Mouse (Mus musculus): Measurements from ENCODE around the gene Oscar. TPM values are rescaled to one million over a fixed set of nuclear protein-coding genes. Genes with fewer than 3 reads are reported as not detected.
"Not testable (repeated sequence)": the region's sequence is repeated elsewhere in the genome, so short reads cannot be mapped to it uniquely, and the experiment has no call there.

Gene Oscar
- polyA plus RNA-seq, 1 experiment from 2014 or later = 0.23 TPM

GRCm38 (mm10) chr7:3607391-3607790, 8.6 kb downstream of the Oscar start:
- H3K4me2 ChIP-seq (replicated peaks) = no peak overlapping the region
- WGBS = 80% methylated on average over 6 of the region's 6 CpGs
- no peaks in the 10 kb centered on the region for H3K27me3 ChIP-seq
- no peaks in the 10 kb centered on the region for H3K9me3 ChIP-seq
- no peak overlapping the region for H3K9ac ChIP-seq
- no peaks in the 10 kb centered on the region for H3K36me3 ChIP-seq
- H3K4me3 ChIP-seq = no peak overlapping the region
- H3K27ac ChIP-seq = no peak overlapping the region
- ATAC-seq (ENCODE audit: insufficient number of reproducible peaks, insufficient read depth, low FRiP score, low TSS enrichment) = no peak
- H3K4me1 ChIP-seq = no peaks in the 10 kb centered on the region

DNA sequence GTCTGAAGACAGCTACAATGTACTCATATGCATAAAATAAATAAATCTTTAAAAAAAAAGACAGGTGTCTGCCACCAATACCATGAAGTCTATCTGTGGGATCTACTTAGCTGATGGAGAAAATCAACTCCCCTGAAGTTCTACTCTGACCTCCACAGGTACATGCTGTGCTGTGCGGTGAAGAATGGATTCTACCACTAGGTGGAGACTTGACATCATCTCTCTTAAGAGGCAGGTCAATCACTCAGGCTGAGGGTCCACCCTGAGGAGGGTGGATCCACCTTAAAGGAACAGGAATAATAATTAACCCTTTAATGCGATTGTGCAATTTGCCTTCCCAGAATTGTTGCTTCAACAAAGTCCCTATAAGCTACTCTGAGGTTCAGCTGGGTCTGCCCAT, 9.2 kb downstream of the Oscar start:
- no peaks in the 10 kb centered on the region for H3K36me3 ChIP-seq
- ATAC-seq (ENCODE audit: insufficient number of reproducible peaks, insufficient read depth, low FRiP score, low TSS enrichment) = no peak
- no peak overlapping the region for H3K9ac ChIP-seq
- no peak overlapping the region for H3K4me2 ChIP-seq (replicated peaks)
- no peaks in the 10 kb centered on the region for H3K27me3 ChIP-seq
- WGBS = 33% methylated on average over 2 of the region's 2 CpGs
- H3K4me1 ChIP-seq = no peaks in the 10 kb centered on the region
- no peak overlapping the region for H3K27ac ChIP-seq
- no peak overlapping the region for H3K4me3 ChIP-seq
- H3K9me3 ChIP-seq = no peaks in the 10 kb centered on the region

DNA sequence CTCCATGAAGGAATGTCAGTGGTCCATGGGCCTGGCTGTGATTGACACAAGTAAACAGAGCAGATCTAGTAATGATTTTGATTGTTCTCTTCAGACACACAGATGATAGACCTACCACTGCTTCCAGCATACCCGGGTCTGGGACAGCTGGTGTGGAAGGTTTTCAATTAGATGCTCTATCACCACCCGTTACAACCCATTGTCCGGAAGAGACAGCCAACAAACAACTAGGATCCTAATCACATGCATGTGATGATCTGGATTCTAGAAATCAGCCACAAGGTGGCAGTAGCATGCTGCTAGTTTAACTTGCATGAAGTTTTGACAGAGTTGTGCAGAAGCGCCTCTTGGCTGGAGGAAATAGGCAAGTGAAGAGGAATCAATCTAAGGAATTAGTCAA, 14.8 kb downstream of the Oscar start:
- Histone ChIP-seq H3K4me2 (replicated peaks) (no peak overlapping the region), H3K4me1 (no peaks in the 10 kb centered on the region), H3K9me3 (no peaks in the 10 kb centered on the region), H3K4me3 (no peak overlapping the region), H3K27ac (no peak overlapping the region), H3K9ac (no peak overlapping the region), H3K36me3 (no peaks in the 10 kb centered on the region), H3K27me3 (no peaks in the 10 kb centered on the region)
- WGBS = 15% methylated on average over 4 of the region's 4 CpGs
- no peak for ATAC-seq (ENCODE audit: insufficient number of reproducible peaks, insufficient read depth, low FRiP score, low TSS enrichment)

DNA sequence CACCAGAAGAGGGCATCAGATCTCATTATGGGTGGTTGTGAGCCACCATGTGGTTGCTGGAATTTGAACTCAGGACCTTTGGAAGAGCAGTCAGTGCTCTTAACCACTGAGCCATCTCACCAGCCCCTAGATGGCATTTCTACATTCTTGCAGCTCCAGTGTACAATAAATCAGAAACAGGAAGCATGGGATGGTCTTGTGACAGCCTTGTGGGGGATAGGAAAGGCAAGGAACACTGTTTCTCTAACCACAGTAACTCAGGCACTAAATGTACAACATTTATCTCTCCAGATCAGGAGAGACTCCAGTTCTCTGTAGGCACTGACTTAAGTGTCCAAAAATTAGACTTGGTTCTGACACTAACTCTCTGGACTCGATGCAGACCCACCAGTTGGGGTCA, 18.2 kb downstream of the Oscar start:
- H3K4me3 ChIP-seq; H3K4me2 ChIP-seq (replicated peaks); H3K27ac ChIP-seq; H3K36me3 ChIP-seq; ATAC-seq (ENCODE audit: insufficient number of reproducible peaks, insufficient read depth, low FRiP score, low TSS enrichment); H3K9me3 ChIP-seq; H3K27me3 ChIP-seq; H3K4me1 ChIP-seq; H3K9ac ChIP-seq: not testable (repeated sequence)
- WGBS = 70% methylated on average over 1 of the region's 1 CpGs

- no peaks in the 10 kb centered on the region for H3K9me3 ChIP-seq
- no peaks in the 10 kb centered on the region for H3K36me3 ChIP-seq
- no peaks in the 10 kb centered on the region for H3K4me1 ChIP-seq
- no peak overlapping the region for H3K9ac ChIP-seq
- no peak overlapping the region for H3K4me3 ChIP-seq
- no peak for ATAC-seq (ENCODE audit: insufficient number of reproducible peaks, insufficient read depth, low FRiP score, low TSS enrichment)
- H3K27ac ChIP-seq = no peak overlapping the region
- H3K4me2 ChIP-seq (replicated peaks) = no peak overlapping the region
- no peaks in the 10 kb centered on the region for H3K27me3 ChIP-seq
- WGBS = 12% methylated on average over 9 of the region's 9 CpGs
Observed at GRCm38 (mm10) chr7:3595146-3595545, 20.8 kb downstream of the Oscar start.

DNA sequence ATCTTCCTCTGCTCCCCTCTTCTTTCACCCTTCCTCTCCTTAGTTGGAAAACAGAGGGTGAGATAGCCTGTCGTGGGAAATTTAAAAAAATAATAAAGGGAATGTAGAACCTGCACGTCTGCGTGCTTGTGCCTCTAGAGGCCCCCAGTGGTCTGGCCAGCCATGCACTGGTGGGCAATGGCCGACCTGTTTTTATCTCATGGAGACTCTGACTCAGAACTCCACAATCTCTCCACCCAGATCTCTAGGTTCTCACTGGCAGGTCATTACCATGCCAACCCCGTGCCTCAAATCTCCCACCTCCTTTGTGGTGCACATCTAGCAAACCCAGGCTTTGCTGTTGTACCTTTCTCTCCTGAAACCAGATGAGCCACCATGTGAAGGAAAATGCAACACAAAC, 21.3 kb downstream of the Oscar start:
- ATAC-seq (ENCODE audit: insufficient number of reproducible peaks, insufficient read depth, low FRiP score, low TSS enrichment) = no peak
- Histone ChIP-seq H3K27me3 (no peaks in the 10 kb centered on the region), H3K27ac (no peak overlapping the region), H3K4me2 (replicated peaks) (no peak overlapping the region), H3K4me3 (no peak overlapping the region), H3K9ac (no peak overlapping the region), H3K4me1 (no peaks in the 10 kb centered on the region), H3K9me3 (no peaks in the 10 kb centered on the region), H3K36me3 (no peaks in the 10 kb centered on the region)
- 18% methylated on average over 5 of the region's 5 CpGs for WGBS

DNA sequence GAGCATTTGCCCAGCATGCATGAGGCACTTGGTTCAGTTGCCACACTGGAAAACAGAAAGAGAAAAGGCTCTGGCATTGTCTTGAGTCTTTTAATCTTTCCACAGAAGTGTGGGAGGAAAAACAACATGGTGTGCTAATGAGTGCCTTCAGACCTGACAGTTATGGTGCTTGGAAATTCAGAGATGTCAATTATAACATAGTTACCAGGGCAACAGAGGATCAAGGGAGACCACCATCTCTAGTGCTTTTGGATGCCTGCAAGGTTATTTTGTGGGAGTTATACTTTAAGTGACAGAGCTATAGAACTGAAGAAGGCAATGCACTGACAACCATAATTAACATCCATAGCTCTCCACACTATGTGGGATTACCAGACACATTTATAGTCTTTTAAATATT, 22.1 kb downstream of the Oscar start:
- Histone ChIP-seq H3K4me1 (no peaks in the 10 kb centered on the region), H3K27me3 (no peaks in the 10 kb centered on the region), H3K9me3 (no peaks in the 10 kb centered on the region), H3K9ac (no peak overlapping the region), H3K4me3 (no peak overlapping the region), H3K27ac (no peak overlapping the region), H3K4me2 (replicated peaks) (no peak overlapping the region), H3K36me3 (no peaks in the 10 kb centered on the region)
- no peak for ATAC-seq (ENCODE audit: insufficient number of reproducible peaks, insufficient read depth, low FRiP score, low TSS enrichment)

DNA sequence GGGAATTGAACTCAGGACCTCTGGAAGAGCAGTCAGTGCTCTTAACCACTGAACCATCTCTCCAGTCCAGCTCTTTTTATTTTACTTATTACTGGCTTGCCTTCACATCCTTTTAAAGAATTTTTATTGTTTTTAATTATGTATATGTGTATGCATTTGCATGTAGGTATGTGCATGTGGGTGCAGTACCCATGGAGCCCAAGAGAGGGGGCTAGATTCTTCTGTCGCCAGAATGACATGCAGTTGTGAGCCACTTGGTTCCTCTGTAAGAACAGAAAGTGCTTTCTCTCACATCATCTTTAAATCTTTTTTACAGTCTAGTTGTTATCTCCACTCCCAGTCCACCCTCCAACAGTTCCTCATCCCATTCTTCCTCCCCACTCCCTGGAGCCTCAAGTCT, 24.4 kb downstream of the Oscar start:
- Histone ChIP-seq H3K27me3 (no peaks in the 10 kb centered on the region), H3K27ac (no peak overlapping the region), H3K9me3 (no peaks in the 10 kb centered on the region), H3K4me3 (no peak overlapping the region), H3K36me3 (no peaks in the 10 kb centered on the region), H3K4me2 (replicated peaks) (no peak overlapping the region), H3K9ac (no peak overlapping the region), H3K4me1 (no peaks in the 10 kb centered on the region)
- no peak for ATAC-seq (ENCODE audit: insufficient number of reproducible peaks, insufficient read depth, low FRiP score, low TSS enrichment)
- WGBS = 60% methylated on average over 1 of the region's 1 CpGs

DNA sequence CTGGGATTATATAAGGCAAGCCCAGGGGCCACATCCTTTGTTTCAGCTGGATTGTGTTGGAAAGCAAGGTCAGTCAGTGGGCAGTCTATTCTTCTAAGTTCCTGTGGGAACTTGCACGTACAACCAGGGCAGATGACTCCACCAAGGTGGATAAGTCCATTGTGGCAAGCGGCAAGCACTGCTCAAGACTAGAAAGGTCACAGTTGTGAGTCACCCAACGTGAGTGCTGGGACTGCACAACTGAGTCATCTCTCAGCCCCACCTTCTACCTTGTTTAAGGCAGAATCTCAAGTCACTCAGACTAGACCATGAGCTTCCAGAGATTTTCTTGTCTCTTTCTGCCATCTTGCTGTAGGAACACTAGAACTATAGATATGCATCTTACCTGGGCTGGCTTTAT, 25.4 kb downstream of the Oscar start:
- H3K9me3 ChIP-seq = no peaks in the 10 kb centered on the region
- 67% methylated on average over 3 of the region's 3 CpGs for WGBS
- ATAC-seq (ENCODE audit: insufficient number of reproducible peaks, insufficient read depth, low FRiP score, low TSS enrichment) = no peak
- H3K4me3 ChIP-seq = no peak overlapping the region
- no peaks in the 10 kb centered on the region for H3K36me3 ChIP-seq
- H3K27me3 ChIP-seq = no peaks in the 10 kb centered on the region
- H3K4me1 ChIP-seq = no peaks in the 10 kb centered on the region
- H3K27ac ChIP-seq = no peak overlapping the region
- no peak overlapping the region for H3K4me2 ChIP-seq (replicated peaks)
- H3K9ac ChIP-seq = no peak overlapping the region

- Histone ChIP-seq H3K4me1 (no peaks in the 10 kb centered on the region), H3K27ac (no peak overlapping the region), H3K4me3 (no peak overlapping the region), H3K4me2 (replicated peaks) (no peak overlapping the region), H3K9me3 (no peaks in the 10 kb centered on the region), H3K36me3 (no peaks in the 10 kb centered on the region), H3K9ac (no peak overlapping the region), H3K27me3 (no peaks in the 10 kb centered on the region)
- ATAC-seq (ENCODE audit: insufficient number of reproducible peaks, insufficient read depth, low FRiP score, low TSS enrichment) = no peak
- 68% methylated on average over 1 of the region's 1 CpGs for WGBS
Observed at GRCm38 (mm10) chr7:3587292-3587691, 28.7 kb downstream of the Oscar start.

- H3K4me2 ChIP-seq (replicated peaks) = no peak overlapping the region
- no peak overlapping the region for H3K4me3 ChIP-seq
- no peaks in the 10 kb centered on the region for H3K4me1 ChIP-seq
- H3K27ac ChIP-seq = no peak overlapping the region
- H3K9me3 ChIP-seq = no peaks in the 10 kb centered on the region
- no peak overlapping the region for H3K9ac ChIP-seq
- no peaks in the 10 kb centered on the region for H3K27me3 ChIP-seq
- ATAC-seq (ENCODE audit: insufficient number of reproducible peaks, insufficient read depth, low FRiP score, low TSS enrichment) = no peak
- no peaks in the 10 kb centered on the region for H3K36me3 ChIP-seq
- 3% methylated on average over 5 of the region's 5 CpGs for WGBS
Observed at GRCm38 (mm10) chr7:3586255-3586654, 29.7 kb downstream of the Oscar start.

GRCm38 (mm10) chr7:3585763-3586162, 30.2 kb downstream of the Oscar start:
- Histone ChIP-seq H3K27me3 (no peaks in the 10 kb centered on the region), H3K4me1 (no peaks in the 10 kb centered on the region), H3K4me2 (replicated peaks) (no peak overlapping the region), H3K36me3 (no peaks in the 10 kb centered on the region), H3K9ac (no peak overlapping the region), H3K9me3 (no peaks in the 10 kb centered on the region; the same call in 1 of the 2 replicates), H3K27ac (no peak overlapping the region), H3K4me3 (no peak overlapping the region)
- WGBS = 17% methylated on average over 6 of the region's 6 CpGs
- ATAC-seq (ENCODE audit: insufficient number of reproducible peaks, insufficient read depth, low FRiP score, low TSS enrichment) = no peak

DNA sequence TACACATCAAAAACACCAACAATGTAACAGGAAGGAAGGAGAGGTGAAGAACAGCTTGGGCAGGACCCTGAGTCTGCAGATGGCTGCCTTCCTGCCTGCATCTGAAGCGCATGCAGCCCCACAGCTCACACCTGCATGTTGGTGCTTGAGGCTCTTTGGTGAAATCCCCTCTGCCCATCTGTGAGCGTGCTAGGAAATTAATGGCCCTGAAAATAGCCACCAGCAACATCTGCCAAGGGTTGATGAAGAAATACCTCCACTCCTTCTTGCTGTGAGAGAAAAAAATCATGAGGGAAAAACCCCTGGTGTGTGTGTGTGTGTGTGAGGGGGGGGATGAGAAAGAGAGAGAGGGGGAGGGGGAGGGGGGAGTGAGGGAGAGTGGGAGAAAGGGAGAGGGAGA, 35.9 kb downstream of the Oscar start:
- Histone ChIP-seq H3K9me3 (no peaks in the 10 kb centered on the region; the same call in 1 of the 2 replicates), H3K27ac (no peak overlapping the region), H3K27me3 (no peaks in the 10 kb centered on the region), H3K9ac (no peak overlapping the region), H3K4me2 (replicated peaks) (no peak overlapping the region), H3K36me3 (no peaks in the 10 kb centered on the region), H3K4me3 (no peak overlapping the region), H3K4me1 (no peaks in the 10 kb centered on the region)
- no peak for ATAC-seq (ENCODE audit: insufficient number of reproducible peaks, insufficient read depth, low FRiP score, low TSS enrichment)
- WGBS = 54% methylated on average over 2 of the region's 2 CpGs

Data from embryonic facial prominence, embryonic 12.5 days (tissue).